8 mouse cellular contexts compared by ENCODE assay signal in genomic region chr2:103483986-103484520, GRCm38 (mm10). TPM values are rescaled to one million over a fixed set of nuclear protein-coding genes. Genes with fewer than 3 reads are reported as not detected.
A peak's percentile ranks its signal among the peaks of the same experiment; 100 is the strongest.
DNase-seq lines count a peak whose midpoint lies in the region; ATAC-seq lines count a peak whose summit lies in the region.

No protein-coding gene starts in this region.

- peak overlapping the region; percentile 91 for H3K9ac ChIP-seq in forebrain, embryonic 11.5 days (ENCODE audit: low read length)
- peak overlapping the region; percentile 85; the same call in 1 of the 2 replicates for H3K9ac ChIP-seq in limb, embryonic 15.5 days
- H3K9ac ChIP-seq in stomach, embryonic 16.5 days (ENCODE audit: low read length): peak overlapping the region; percentile 82

- 48% methylated on average over 5 of the region's 5 CpGs for WGBS in forebrain, embryonic 11.5 days
- 34% methylated on average over 5 of the region's 5 CpGs for WGBS in limb, embryonic 15.5 days
- 22% methylated on average over 5 of the region's 5 CpGs for WGBS in stomach, embryonic 16.5 days

- no peaks in the 10 kb centered on the region for H3K36me3 ChIP-seq in forebrain, embryonic 11.5 days (ENCODE audit: control insufficient read depth, insufficient read depth, low read length)
- no peaks in the 10 kb centered on the region for H3K36me3 ChIP-seq in limb, embryonic 15.5 days
- no peaks in the 10 kb centered on the region for H3K36me3 ChIP-seq in stomach, embryonic 16.5 days (ENCODE audit: control insufficient read depth, insufficient read depth, low read length)

- peak; percentile 16 for DNase-seq in spleen, adult 12 weeks (ENCODE audit: low spot score)
- no peak for DNase-seq in spleen, postnatal 4 days (ENCODE audit: low spot score in 2 of 2)
- DNase-seq in forebrain, embryonic 11.5 days (ENCODE audit: low spot score): no peak
- no peak for DNase-seq in embryo, embryonic 10.5 days (ENCODE audit: low spot score)
- no peak for DNase-seq in ovary, postnatal 10 days (ENCODE audit: low spot score)

- no peaks in the 10 kb centered on the region for H3K27me3 ChIP-seq in forebrain, embryonic 11.5 days (ENCODE audit: control insufficient read depth, insufficient read depth, low read length)
- H3K27me3 ChIP-seq in limb, embryonic 15.5 days: no peaks in the 10 kb centered on the region
- H3K27me3 ChIP-seq in stomach, embryonic 16.5 days (ENCODE audit: control insufficient read depth, insufficient read depth, low read length): no peaks in the 10 kb centered on the region

- H3K4me2 ChIP-seq in forebrain, embryonic 11.5 days (ENCODE audit: low read depth, low read length, severe bottlenecking): peak overlapping the region; percentile 71
- peak overlapping the region; percentile 56 for H3K4me2 ChIP-seq in limb, embryonic 15.5 days
- H3K4me2 ChIP-seq in stomach, embryonic 16.5 days (ENCODE audit: low read depth, low read length): peak overlapping the region; percentile 89

- no peak for ATAC-seq in forebrain, embryonic 11.5 days (replicated peaks; ENCODE audit: low FRiP score)
- no peak for ATAC-seq in limb, embryonic 15.5 days (ENCODE audit: insufficient number of reproducible peaks, low FRiP score, low TSS enrichment, low read depth)
- ATAC-seq in stomach, embryonic 16.5 days (ENCODE audit: insufficient read depth, low FRiP score): no peak
- no peak for ATAC-seq in granulocyte monocyte progenitor cell, adult 5-6 weeks (replicated peaks; ENCODE audit: poor library complexity, severe bottlenecking)

- H3K4me3 ChIP-seq in forebrain, embryonic 11.5 days (ENCODE audit: low read depth, low read length): peak overlapping the region; percentile 80
- H3K4me3 ChIP-seq in limb, embryonic 15.5 days: peak overlapping the region; percentile 83
- peak overlapping the region; percentile 78 for H3K4me3 ChIP-seq in stomach, embryonic 16.5 days (replicated peaks; ENCODE audit: low read length)

- no peaks in the 10 kb centered on the region for H3K9me3 ChIP-seq in forebrain, embryonic 11.5 days (ENCODE audit: control insufficient read depth, low read length)
- no peaks in the 10 kb centered on the region for H3K9me3 ChIP-seq in limb, embryonic 15.5 days
- no peaks in the 10 kb centered on the region for H3K9me3 ChIP-seq in stomach, embryonic 16.5 days (replicated peaks; ENCODE audit: control insufficient read depth, low read length)

- H3K27ac ChIP-seq in forebrain, embryonic 11.5 days (ENCODE audit: low read depth, low read length): no peak overlapping the region
- 0 out of 2 replicates have a peak overlapping the region, but pooled peaks have one; percentile 97 for H3K27ac ChIP-seq in limb, embryonic 15.5 days
- H3K27ac ChIP-seq in stomach, embryonic 16.5 days (ENCODE audit: low read length): peak overlapping the region; percentile 96

- H3K4me1 ChIP-seq in forebrain, embryonic 11.5 days (replicated peaks; ENCODE audit: control insufficient read depth, insufficient read depth, low read length): peaks cover 5% of the 10 kb centered on the region; the same call in 1 of the 2 replicates
- H3K4me1 ChIP-seq in limb, embryonic 15.5 days: peaks cover 10% of the 10 kb centered on the region
- H3K4me1 ChIP-seq in stomach, embryonic 16.5 days (ENCODE audit: control insufficient read depth, insufficient read depth, low read length): peaks cover 22% of the 10 kb centered on the region

RNA-seq across cellular contexts. Expression of gene Cat, which starts 0.9 kb away (rescaled TPM):
- polyA plus RNA-seq in forebrain, embryonic 11.5 days (2014; fragmentation: Nextera tagmentation; extraction: Ambion mirVana): 137 and 139 TPM in 2 replicates
- 73.1 and 84.3 TPM in 2 replicates for polyA plus RNA-seq in limb, embryonic 15.5 days (2015; fragmentation: Nextera tagmentation; extraction: Ambion mirVana)
- polyA plus RNA-seq in stomach, embryonic 16.5 days (2015; fragmentation: Nextera tagmentation; extraction: Ambion mirVana): 118 TPM in 2 replicates
- total RNA-seq in granulocyte monocyte progenitor cell, adult 5-6 weeks (2014; fragmentation: Nextera tagmentation): 77.7 and 79.5 TPM in 2 replicates
- total RNA-seq in granulocyte monocyte progenitor cell, adult 5-6 weeks (2017): 34.7 and 44.5 TPM in 2 replicates
